Mouse (Mus musculus) heart, adult 2 months (tissue): ENCODE results near the gene Gan.

Experiments
- CTCF ChIP-seq: fragments of 200-600 bp; IDR thresholded peaks from 2 replicates; pipeline ENCODE4 v1.8.1; 2022; ENCODE audit warnings: antibody characterized with exemption, mild to moderate bottlenecking, moderate library complexity
- EP300 ChIP-seq: fragments of 200-500 bp; IDR thresholded peaks from 2 replicates; pipeline ENCODE4 v1.6.1; 2011; ENCODE audit warnings: low read depth, low read length, control low read depth; ENCODE audit not compliant: insufficient read depth
- POLR2A ChIP-seq: fragments of 200-500 bp; IDR thresholded peaks from 2 replicates; pipeline ENCODE4 v1.6.1; 2011; ENCODE audit warnings: mild to moderate bottlenecking, low read depth, low read length, control low read depth; ENCODE audit not compliant: insufficient read depth

DNA sequence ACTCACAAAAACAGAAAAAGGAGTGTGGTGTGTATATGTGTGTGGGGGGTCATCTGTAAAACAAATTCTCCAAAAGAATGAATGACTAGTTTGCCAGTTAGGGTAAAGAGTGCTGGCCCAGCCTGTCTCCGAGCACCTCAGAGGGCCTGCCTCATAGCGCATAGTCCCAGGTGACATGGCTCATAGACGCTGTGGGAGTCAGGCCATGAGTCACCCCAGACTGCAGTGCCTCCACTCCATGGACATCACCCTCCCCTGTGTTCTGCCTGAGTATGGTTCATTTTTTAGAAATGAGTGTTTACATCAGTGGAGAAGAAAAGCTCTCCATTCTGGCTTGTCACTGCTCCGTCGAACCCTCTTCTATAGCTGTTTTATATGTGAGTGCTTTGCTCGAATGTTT lies 20.7 kb downstream of the Gan start:
- TF ChIP-seq POLR2A (no peak), EP300 (no peak), CTCF (no peak)
